Mouse (Mus musculus): ENCODE measurements around the gene Setd6.

The Setd6 gene

GRCm38 (mm10) chr8:95711029-95711428, 4.7 kb upstream of the Setd6 start:
- DNase-seq: peak; percentile 21

DNA sequence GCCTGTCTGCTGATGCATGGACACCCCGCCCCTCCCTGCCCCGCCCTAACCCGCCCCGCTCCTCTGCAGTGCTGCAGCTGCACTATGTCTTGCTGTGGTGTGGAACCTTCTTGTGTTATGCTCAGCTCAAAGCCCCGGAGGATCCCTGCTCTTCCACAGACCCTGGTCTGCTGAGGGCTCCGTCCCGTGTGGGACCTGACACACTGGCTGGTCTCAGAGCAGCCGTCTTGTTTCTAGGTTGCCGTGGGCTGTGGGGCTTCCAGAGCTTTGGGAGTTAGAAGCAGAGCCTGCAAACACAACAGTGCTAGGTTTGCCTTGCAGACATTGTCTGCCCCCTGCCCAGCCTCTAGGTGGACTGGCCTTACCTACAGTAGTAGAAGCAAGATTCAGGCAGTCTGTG, 3.3 kb upstream of the Setd6 start:
- DNase-seq: peak; percentile 14

- peak; percentile 80 for DNase-seq
Observed at GRCm38 (mm10) chr8:95713100-95714010, 2.3 kb upstream of the Setd6 start.

- peak; percentile 32 for DNase-seq
Observed at GRCm38 (mm10) chr8:95714367-95714766, 1.3 kb upstream of the Setd6 start.

- DNase-seq: peak; percentile 22
Observed at GRCm38 (mm10) chr8:95714837-95715413, 756 bp upstream of the Setd6 start.

DNA sequence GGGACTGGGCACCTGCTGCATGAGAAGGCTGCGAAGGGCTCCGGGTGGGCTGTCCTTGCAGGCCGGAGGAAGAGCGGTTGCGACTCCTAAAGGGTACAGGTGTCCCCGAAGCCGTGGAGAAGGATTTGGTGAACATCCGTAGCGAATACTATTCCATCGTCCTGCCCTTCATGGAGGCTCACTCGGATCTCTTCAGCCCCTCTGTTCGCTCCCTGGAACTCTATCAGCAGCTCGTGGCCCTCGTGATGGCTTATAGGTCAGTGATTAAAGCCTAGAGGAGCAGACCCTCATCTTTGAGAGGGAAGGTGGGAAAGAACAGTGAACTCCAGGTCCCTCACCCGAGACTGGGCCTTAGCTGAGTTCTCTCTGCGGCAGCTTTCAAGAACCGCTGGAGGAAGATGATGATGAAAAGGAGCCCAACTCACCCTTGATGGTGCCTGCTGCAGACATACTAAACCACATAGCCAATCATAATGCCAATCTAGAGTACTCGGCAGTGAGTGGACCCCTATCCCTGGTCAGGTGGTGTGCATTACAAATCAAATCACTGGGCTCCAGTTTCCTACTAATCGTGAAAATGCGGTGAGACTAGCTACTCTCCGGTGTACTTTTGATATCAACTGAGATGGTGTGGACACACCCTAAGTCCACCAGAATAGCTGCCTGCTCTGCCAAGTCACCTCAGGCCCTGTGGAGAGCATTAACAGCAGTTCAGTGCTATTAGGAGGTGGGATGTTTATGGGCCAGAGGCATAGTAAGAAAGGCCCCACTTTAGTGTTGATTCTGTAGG, 1.1 kb downstream of the Setd6 start:
- DNase-seq: peak; percentile 19

DNA sequence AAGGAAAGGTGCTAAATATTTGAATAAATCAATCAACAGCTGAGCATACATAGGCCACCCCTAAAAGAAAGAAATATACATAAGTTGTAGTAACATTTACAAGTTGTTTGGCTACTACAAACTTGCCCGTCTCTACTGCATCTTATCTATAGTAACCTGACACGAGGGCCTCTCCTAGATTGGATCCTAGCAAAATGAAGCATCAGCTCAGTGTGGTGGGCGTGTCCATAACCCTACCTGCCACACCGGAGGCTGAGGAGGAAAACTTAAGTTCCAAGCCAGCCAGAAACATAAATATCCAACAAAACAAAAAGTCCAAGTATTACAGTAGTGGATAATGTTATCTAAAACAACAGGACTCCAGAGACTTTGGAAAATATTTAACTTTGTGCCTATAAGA, 11.9 kb downstream of the Setd6 start:
- DNase-seq: no peak

GRCm38 (mm10) chr8:95738596-95738995, 22.9 kb downstream of the Setd6 start:
- DNase-seq: no peak

DNA sequence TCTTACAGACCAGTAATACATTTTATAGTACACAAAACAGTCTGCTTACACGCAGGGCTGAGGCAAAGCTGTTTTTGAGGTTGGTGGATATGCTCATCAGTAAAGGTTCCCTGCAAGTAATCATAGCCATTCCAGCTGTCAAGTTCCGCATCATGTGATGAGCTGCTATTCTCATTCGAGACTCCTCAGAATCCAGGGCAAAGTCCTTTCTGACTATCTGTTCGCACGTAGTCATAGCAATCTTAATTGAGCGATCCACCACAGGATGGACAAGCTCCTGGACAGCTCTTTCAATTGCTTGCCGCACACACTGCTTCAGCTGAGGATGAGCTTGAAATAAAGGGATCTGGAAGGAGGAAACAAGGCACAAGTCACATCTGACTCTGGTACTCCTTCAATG, 26.1 kb downstream of the Setd6 start:
- no peak for DNase-seq

GRCm38 (mm10) chr8:95748028-95748427, 32.3 kb downstream of the Setd6 start:
- DNase-seq: no peak

DNA sequence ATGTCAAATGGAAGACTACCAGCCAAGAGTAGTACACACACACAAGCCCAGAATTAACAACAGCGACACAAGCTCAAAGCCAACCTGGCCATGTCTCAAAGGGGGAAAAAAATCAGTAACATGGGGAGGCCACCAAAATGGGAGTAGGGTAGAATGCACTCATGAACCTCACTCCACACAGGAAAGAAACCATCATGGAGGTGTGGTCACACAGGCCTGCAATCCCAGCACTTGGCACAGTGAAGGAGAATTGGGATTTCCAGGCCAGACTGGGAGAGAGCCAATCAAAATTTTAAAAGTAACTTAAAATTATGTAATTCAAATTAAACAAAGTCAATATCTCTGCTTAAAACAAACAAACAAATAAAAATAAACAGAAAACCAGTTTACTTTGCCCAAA, 36.2 kb downstream of the Setd6 start:
- no peak for DNase-seq

- DNase-seq: no peak
Observed at GRCm38 (mm10) chr8:95760323-95760722, 44.6 kb downstream of the Setd6 start.

- DNase-seq: no peak
Observed at GRCm38 (mm10) chr8:95764133-95764532, 48.5 kb downstream of the Setd6 start.
